Mouse (Mus musculus): Measurements from ENCODE around the gene Scarf1.
"Not testable (repeated sequence)": the region's sequence is repeated elsewhere in the genome, so short reads cannot be mapped to it uniquely, and the experiment has no call there.

The Scarf1 gene

DNA sequence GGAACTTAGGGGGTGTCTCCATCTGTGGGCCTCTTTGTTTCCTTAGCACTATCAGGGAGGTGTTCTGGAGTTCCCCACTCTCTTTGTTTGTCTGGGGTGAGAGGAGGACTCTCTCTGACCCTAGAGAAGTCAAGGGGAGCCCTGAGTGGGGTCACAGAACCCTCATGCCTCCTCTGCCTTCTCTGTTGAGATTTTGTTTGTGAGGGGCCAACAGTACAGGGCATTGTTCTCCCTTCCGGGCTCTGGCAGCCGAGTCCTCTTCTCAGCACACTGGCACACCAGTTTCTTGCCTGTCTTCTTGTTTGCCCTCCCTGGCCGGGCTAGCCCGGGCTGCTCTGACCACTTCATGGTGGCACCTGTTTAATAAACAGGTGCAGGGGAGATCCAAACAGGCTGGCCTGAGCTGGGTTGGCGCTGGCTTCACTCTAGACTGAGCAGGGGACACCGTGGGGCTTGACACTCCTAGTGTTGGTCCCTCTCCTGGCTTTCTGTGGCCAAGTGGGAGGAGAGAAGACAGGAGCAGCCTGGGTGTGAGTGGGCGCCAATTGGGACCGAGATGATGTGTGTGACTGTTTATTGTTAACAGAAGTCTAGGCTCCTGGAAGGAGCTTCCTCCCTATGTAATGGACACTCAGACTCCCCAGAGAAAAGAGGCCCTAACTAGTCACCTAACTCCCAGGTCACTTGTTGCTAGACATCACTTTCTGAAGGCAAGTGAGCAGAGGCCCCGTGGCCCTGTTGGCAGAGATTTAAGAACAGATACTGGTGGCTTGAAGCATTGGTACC, 25.0 kb downstream of the Scarf1 start:
- no peak for DNase-seq

DNA sequence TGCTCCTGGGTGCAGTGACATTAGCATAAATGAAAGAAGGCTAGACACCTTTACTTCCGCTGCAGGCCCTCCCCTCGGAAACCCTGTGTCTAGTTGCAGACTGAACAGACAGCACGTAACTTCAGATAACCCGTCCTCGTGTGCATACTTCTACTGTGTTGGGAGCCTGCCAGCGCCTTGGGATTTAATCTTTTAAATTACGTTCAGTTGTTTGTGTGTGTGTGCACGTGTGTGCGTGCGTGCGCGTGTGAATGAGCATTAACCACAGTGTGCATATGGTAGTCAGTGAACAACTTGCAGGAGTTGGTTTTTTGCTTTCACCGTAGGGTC, 25.6 kb downstream of the Scarf1 start:
- DNase-seq, result no peak

DNA sequence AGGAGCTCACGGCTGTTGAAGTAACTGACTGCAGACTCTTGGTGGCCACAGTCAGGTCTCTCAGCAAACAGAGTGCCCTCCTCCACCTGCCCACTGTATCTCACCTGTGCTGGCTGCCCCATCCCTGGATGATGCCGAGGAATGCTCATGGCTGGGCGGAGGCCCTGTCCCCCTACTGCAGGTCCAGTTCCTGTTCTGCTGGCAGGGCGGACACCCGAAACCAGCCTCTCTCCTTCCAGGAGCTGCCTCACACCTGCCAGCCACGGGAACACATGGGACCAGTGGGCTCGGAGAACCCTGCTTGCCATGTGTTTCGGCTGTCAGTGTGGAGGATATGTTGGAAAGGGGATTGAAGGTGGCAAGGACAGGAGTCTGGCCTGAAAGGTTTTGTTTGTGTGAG, 26.9 kb downstream of the Scarf1 start:
- DNase-seq, result no peak

DNA sequence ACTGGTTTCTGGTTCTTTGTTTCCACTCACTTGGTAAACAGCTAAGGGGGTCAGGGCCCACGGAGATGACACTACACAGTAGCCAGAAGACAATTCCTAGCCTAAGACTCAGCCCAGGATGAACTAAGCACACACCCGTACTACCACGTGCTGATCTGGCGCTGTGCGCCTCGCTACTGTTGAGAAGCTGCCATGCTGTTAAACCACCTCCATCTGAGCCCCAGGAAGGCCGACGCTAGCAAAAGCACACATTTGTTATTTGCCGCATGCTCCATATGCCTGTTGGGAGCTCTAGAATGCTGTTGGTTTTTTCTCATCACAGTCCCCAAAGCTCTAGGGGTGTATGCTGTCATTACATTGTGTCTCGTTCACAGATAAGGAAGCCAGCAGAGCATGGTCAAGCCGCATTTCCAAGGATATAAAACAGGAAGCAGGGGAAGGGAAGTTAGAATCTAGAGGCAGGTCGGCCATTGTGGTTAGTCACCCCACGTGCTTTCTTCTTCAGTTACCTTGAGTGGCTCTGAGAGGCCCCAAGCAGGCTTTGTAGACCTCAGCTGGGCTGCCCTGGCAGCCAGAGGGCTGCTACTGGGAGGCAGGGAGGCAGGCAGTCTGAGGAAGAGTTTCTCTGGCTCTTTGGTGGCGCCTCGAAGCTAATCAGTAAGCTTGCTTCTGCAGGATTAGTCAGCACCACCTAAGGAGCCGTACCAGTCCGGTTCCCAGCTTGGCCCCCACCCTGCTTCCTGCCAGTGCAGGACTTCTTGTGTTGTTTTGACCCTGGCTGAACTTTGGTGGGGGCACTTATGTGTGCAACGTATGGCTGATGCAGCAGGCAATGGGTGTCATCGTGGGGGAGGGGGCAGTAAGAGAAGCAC, 27.6 kb downstream of the Scarf1 start:
- no peak for DNase-seq

DNA sequence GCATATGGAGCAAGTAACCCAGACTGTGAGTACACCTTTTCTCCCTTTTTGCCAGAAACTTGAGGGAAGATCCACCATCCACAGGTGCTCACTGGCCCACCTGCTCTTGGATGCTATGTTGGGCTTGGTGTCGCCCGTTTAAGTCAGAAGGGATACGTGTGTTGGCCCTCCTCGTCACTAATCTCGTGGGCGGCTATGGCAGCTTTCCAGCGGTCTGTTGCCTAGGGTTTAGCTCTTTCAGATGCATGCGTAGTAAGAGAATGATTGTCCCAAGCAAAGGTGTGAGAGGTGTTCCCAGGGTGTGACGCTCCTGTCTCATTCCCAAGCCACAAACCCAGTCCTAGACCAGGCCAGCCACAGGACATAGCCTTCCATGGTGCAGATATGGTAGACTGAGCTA, 31.4 kb downstream of the Scarf1 start:
- no peak for DNase-seq

DNA sequence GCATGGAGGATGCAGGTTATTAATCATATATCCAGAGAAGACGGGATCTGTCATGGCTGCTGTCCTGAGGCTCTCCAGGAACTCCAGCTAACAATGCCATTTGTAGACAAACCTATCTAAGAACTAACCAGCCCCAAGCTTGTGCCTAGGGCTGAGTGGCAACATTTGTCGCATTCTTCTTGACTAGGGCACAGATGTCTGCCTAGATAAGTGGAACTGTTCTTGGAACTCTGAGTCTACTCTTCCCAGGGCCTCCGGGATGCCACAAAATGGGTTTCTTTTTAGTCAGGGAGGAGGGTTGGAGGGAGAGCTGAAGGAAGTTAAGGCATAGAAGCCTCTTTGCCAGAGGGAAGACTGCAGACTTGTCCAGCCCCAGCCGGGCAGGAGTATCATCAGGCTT, 32.7 kb downstream of the Scarf1 start:
- DNase-seq, result no peak

DNA sequence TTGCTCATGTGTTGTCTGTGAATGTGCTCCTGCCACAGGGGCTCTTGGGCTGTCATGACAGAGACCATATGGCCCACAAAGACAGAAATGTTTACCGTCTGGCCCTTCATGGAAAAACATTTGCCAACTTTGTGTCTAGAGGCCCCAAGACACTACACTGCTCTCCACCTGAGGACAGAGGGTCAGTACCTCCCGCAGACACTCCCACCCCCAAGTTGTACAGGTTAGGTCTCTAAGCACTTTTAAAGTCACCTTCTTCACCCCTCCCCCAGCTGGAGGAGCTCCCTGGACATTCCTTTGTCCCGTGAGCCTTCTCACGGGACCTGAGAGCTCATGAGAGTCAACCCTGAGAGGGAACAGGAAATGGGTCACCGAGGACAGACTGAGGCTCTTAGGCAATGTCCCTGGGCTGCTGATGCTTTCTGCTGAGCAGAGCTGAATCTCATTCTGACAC, 36.3 kb downstream of the Scarf1 start:
- no peak for DNase-seq

DNA sequence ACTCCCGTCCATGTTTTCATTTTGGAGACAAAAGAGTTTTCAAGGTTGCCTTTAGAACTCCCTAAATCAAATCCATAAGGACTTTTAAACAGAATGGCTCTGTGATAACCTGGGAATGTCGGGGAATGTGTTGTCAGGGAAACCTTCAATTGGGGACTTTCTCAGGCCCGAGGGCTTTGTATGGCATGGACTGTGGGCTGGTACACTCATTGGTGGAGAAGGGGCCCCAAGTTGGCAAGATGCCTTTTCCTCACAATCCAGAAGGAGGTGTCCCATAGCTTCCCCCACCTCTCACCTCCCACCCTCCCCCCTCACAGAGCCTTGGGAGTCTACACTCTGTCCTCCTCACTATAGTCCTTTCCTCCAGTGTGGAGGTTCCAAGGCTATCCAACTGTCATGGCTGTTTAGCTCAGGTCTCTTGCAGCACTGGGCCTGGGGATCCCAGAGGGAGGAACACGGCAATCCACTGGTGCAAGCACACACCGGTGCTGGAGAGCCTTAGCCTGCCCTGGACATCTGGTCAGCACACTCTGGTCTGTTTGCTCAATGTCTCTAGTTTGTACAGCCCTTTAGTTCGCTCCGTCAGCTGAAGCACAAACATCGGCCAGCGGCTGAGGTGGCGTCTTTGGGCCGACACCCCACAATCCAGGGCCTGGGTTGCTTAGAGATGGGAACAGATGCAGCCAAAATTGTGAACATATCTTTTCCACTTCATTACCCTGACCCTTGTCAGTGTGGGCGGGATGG, 37.0 kb downstream of the Scarf1 start:
- no peak for DNase-seq

DNA sequence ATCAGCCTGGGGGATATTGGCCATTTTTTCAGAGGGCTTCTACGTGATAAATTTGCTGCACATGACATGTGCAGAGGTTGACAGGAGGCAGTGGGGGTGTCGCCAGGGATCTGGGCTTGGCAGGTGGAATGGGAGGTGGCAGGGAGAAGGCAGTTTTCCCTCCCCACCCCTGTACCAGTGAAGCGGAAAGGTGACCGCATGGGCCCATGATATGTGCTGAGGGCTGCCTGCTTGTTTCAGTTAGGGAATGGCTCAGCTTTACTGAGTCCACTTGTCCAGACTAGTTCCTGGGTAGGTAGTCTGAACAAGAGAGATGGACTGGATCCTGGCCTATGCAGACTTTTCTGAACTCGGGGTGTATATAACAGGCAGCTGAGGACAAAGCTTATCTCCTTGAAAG, 38.0 kb downstream of the Scarf1 start:
- no peak for DNase-seq

DNA sequence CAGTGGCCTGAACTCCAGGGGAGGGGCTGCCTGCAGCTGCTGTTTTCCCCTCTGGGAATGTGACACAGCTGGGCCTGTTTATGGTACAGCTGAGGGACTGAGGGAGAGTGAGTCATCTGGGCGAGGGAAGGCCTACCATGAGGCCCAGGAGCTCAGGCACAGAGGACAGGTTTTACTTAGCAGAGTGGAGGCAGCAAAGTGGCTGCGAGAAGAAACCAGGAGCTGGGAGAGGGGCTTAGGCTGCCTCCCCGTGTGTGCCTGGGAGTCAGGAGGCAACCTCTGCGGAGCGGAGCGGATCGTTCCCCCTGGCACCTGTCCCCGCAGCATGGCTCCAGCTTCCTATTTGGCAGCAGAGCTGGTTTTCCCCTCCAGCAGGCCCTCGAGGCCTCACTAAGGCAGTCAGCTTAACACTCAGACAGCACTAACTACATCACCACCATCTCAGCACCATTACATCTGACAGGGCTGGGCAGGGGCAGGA, 38.7 kb downstream of the Scarf1 start:
- no peak for DNase-seq

DNA sequence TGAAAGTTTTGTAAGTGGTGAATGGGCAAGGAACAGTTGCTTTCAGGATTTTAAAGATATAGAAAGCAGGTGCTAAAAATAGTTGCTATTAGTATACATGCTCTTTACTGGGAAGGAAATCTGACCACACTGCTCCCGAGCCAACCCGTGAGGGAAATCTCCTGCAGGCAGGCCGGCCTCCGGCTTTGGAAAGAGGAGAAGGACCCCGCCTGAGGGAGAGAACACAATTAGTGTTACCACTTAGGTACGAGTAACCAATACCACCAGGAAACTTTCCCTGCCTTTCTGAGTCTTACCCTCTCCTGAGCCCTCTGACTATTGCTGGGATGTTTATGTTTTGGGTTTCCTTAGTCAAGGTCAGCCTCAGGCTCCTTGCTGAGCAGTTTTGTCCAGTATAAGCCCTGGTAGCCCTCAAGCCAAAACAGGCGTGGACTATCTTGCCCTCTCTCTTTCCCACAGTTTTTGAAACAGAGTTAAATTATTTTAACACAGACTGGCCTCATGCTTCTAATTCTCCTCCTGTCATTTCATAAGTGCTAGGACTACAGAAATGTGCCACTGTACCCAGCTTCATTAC, 39.7 kb downstream of the Scarf1 start:
- no peak for DNase-seq

DNA sequence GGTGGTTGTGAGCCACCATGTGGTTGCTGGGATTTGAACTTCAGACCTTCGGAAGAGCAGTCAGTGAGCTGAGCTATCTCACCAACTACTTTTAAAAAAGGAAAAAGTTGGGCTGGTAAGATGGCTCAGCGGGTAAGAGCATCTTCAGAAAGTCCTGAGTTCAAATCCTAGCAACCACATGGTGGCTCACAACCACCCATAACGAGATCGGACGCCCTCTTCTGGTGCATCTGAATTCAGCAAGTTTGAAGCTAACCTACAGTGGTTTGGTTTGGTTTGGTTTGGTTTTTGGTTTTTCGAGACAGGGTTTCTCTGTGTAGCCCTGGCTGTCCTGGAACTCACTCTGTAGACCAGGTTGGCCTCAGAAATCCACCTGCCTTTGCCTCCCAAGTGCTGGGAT, 42.7 kb downstream of the Scarf1 start:
- not testable (repeated sequence) for DNase-seq

DNA sequence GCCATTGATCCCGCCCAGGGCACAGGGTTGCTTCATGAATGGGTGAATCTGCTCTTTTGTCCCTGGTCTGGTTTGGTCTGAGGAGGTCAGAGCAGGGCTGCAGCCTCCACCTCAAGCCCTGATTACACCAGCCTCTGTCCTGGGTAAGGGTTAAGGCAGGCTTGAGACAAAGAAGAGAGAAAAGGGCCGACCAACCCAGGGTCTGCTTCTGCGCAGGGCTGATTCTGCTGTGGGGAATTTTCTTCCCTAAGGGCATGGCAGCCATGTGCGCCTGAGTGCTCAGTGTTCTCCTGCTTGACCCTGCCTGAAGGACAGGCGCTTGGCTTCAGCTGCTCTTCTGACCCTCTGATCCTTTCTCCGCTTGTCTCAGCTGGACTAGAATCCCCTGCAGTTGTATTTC, 43.8 kb downstream of the Scarf1 start:
- DNase-seq, result no peak

DNA sequence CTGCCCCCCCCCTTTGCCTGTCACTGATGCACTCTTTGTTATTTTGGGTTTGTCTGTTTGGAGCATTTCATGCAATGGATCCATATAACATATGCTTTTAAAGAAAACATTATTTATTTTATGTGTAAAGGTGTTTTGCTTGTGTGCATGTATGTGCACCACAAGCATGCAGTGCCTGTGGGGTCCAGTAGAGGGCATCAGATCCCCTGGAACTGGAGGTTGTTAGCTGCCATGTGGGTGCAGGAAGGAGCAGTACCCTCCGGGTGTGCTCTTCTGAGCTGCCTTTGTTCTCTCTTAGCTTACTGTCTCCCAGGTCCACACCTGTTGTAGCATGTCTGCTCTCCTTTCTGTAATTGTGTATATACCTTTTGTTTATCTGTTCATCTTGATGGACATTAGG, 44.8 kb downstream of the Scarf1 start:
- DNase-seq, result no peak

DNA sequence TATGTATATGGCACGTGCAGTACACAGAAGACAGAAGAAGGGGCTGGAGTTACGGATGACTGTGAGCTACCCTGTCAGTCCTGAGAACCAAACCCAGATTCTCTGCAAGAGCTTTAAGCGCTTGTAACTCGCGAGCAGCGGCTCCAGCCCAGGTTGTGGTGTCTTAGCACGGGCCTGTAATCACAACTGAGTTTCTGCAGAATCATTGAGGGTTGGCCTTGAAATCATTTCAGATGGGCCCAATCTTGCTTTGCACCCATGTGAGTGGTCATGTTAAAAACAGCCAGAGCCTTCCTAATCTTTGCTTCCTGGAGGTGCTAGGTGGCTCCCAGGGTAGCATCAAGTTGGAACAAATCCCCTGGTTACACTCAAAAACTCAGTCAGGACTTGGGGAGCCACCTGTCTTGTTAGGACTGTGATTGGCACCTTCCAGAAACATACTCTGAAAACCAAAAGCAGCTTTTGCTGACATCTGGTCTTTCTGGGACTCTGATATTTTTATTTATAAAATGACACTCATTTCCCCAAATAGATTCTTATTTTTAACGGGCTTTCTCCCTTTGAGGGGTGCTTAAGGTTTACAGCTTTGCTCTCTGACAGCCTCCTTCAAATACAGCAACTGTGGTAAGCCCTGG, 46.6 kb downstream of the Scarf1 start:
- DNase-seq, result no peak

DNA sequence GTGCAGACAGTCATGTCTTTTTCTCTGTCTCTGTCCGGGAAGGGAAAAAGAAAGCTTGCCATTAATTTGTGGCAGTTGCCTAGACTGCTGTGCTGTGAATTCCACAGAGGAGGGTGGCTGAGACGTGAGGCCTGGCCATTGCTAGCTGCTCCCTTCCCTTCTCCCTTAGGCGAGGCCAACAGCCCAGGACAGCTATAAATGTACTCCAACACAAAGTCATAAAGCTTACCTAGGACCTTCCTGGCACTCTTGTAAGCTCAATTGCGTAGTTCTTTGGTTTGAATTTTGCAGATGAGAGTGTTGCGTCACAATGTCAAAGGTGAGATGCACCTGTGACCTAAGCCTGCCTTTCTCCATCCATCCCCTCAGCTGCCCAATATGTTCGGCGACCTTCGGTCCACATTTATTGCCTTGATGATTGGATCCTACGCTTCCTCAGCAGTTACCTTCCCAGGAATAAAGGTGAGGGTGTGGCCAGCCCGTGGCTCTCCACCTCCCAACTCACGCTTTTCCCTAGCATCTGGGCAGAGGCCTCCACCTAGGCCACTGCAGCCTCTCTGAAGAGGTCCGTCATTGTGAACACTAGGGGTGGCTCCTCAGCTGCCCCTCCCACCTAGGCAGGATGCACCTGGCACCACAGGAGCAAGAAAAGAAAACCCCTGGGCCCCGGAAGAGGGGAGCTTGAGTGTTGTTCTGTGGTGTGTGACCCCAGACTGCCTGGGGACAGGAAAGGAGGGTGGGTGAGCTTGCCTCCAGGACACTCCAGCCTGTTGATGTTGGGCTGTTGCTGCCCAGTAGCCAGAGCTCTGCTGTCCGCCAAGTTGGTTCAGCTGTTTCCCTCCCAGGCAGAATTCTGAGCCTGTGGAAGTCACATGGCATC, 47.4 kb downstream of the Scarf1 start:
- DNase-seq, result peak; percentile 56 to 64

DNA sequence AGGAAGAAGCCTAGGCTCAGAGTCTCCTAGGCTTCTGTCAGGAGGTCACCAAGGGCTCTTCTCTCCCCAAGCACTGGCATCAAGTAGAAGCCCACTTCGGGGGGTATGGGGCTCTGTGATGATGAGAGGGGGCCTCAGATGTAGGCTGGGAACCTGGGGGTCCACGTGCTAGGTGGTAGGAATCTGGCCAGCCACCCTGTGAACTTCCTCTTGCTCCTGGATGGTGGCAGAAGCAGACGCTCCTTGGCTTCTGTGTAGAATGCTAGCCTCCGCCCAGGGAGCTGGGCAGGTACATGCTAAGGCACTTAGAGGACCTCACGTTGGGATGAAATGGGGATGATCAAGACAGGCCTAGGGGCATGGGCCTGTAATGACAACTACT, 48.1 kb downstream of the Scarf1 start:
- DNase-seq, result no peak

DNA sequence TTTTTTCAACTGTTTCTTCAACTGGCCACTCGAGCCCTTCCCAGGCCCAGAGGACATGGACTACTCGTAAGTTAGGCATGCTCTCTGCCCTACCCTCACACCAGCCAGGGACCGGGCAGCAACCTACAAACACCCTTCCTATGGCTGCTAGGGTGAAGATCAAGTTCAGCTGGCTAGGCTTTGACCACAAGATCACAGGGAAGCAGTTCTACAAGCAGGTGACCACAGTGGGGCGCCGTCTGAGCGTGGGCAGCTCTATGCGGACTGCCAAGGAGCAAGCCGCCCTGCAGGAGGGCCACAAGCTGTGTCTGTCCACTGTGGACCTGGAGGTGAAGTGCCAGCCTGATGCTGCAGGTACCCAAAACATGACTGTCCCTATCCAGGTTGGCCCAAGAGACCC, 49.5 kb downstream of the Scarf1 start:
- DNase-seq, result no peak

DNA sequence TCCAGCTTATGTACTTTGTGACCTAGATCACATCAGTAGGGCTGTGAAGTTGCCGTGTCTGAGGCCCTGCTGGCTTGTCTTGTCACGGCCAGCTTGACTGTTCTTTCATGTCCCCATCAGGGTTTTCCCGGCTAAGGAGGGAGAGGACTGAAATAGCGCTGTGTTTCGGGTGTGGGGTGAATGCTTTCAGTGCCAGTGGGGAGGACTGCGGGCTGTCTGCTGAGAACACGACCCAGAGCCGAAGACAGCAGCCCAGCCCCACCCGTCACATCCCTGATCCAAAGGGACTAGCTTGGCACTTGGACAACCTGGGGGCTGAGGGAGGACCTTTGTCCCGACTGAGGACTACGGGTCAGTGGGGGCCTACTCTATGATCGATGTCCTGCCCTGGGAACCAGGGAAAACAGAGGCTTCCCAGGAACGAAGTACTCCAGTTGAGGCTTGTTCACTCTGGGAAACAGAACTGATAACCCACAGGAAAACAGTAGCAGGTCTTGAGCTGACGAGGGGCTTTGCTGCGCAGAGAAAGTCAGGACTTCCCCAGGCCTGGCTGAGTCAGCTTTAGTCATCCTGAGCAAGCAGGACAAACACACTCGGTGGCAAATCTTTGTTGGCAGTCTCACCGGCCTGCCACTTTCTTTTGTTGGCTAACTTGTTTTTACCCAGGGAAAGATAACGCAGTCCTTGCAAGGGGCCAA, 50.7 kb downstream of the Scarf1 start:
- DNase-seq, result no peak

DNA sequence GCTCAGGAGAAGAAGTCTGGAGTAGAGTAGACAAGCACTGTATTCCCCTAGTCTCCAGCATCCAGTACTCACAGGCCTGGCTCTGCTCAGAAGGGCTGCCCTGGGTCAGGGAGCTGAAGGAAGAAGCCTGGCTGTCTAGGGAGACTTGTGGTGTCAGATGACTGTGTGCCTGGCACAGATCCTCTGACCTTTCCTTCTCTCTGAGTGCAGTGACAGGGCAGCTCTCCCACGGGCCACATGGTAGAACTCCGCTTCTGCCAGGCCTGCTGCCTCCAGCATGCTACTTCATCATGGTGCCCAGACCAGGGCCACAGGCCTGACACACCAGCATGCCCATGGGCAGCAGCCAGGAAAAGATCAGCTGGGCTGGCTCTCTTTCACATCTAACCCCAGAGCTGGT, 52.5 kb downstream of the Scarf1 start:
- DNase-seq, result no peak

All from spleen, adult 18-20 months (tissue).